In genomic region chr15:83209719-83210118, GRCm38 (mm10) we compare ENCODE assay signal across 8 mouse cellular contexts. TPM values are rescaled to one million over a fixed set of nuclear protein-coding genes. Genes with fewer than 3 reads are reported as not detected.
DNase-seq lines count a peak whose midpoint lies in the region; ATAC-seq and TF ChIP-seq lines count a peak whose summit lies in the region.

No protein-coding gene starts in this region.

- intact Hi-C loops in left cerebral cortex, postnatal 36 days (cut with DNase I) = loop anchor here (5.0 to 10.0 kb wide), 4 partner anchors 108 to 405 kb away; no protein-coding TSS in a partner anchor

- H3K27ac ChIP-seq in kidney, embryonic 14.5 days (ENCODE audit: low read depth, low read length) = no peak overlapping the region
- H3K27ac ChIP-seq in embryonic facial prominence, embryonic 15.5 days (replicated peaks) = peak overlapping the region; percentile 8; the same call in 1 of the 2 replicates
- H3K27ac ChIP-seq in intestine, embryonic 14.5 days (ENCODE audit: low read depth) = peak overlapping the region; percentile 36
- H3K27ac ChIP-seq in midbrain, postnatal 0 days (ENCODE audit: low read depth, low read length) = peak overlapping the region; percentile 47

- no peak for TF ChIP-seq CTCF in midbrain, postnatal 0 days (IDR thresholded peaks at IDR 0.05)

- H3K36me3 ChIP-seq in kidney, embryonic 14.5 days (ENCODE audit: control insufficient read depth, insufficient read depth, low read length) = no peaks in the 10 kb centered on the region
- H3K36me3 ChIP-seq in embryonic facial prominence, embryonic 15.5 days = no peaks in the 10 kb centered on the region
- no peaks in the 10 kb centered on the region for H3K36me3 ChIP-seq in intestine, embryonic 14.5 days (ENCODE audit: control insufficient read depth, insufficient read depth, low read length)
- H3K36me3 ChIP-seq in midbrain, postnatal 0 days (ENCODE audit: insufficient read depth, low read length) = no peaks in the 10 kb centered on the region

- peak overlapping the region; percentile 23; the same call in 1 of the 2 replicates for H3K9ac ChIP-seq in kidney, embryonic 14.5 days (ENCODE audit: low read depth, low read length)
- no peak overlapping the region for H3K9ac ChIP-seq in embryonic facial prominence, embryonic 15.5 days
- peak overlapping the region; percentile 37 for H3K9ac ChIP-seq in intestine, embryonic 14.5 days (ENCODE audit: low read length)
- H3K9ac ChIP-seq in midbrain, postnatal 0 days (replicated peaks; ENCODE audit: low read length, poor library complexity, severe bottlenecking) = peak overlapping the region; percentile 46

- DNase-seq in kidney, adult 18-20 months = no peak
- DNase-seq in intestine, embryonic 14.5 days (ENCODE audit: low spot score) = no peak
- DNase-seq in midbrain, postnatal 0 days (ENCODE audit: low spot score) = no peak
- DNase-seq in cerebellum, adult 18-20 months = no peak
- DNase-seq in frontal cortex, adult 2 months (ENCODE audit: extremely low spot score in 1 of 2, low spot score in 1 of 2) = no peak
- no peak for DNase-seq in left cerebral cortex, postnatal 36 days (ENCODE audit: low spot score in 2 of 2)

- peak overlapping the region; percentile 50 for H3K4me2 ChIP-seq in kidney, embryonic 14.5 days (replicated peaks; ENCODE audit: low read depth, low read length)
- H3K4me2 ChIP-seq in embryonic facial prominence, embryonic 15.5 days (replicated peaks) = peak overlapping the region; percentile 48
- peak overlapping the region; percentile 62 for H3K4me2 ChIP-seq in intestine, embryonic 14.5 days (ENCODE audit: low read length)
- peak overlapping the region; percentile 51 for H3K4me2 ChIP-seq in midbrain, postnatal 0 days (ENCODE audit: low read depth, low read length, poor library complexity, severe bottlenecking)

- H3K4me1 ChIP-seq in kidney, embryonic 14.5 days (ENCODE audit: control insufficient read depth, insufficient read depth, low read length) = peaks cover 8% of the 10 kb centered on the region; the same call in 1 of the 2 replicates
- peaks cover 9% of the 10 kb centered on the region; the same call in 1 of the 2 replicates for H3K4me1 ChIP-seq in embryonic facial prominence, embryonic 15.5 days
- H3K4me1 ChIP-seq in intestine, embryonic 14.5 days (replicated peaks; ENCODE audit: control insufficient read depth, insufficient read depth, low read length) = peaks cover 10% of the 10 kb centered on the region
- H3K4me1 ChIP-seq in midbrain, postnatal 0 days (ENCODE audit: insufficient read depth, low read length) = no peaks in the 10 kb centered on the region; the same call in 1 of the 2 replicates

- no peak for ATAC-seq in kidney, embryonic 14.5 days (ENCODE audit: low FRiP score, low TSS enrichment)
- no peak for ATAC-seq in embryonic facial prominence, embryonic 15.5 days (ENCODE audit: insufficient number of reproducible peaks, low FRiP score, low TSS enrichment, low read depth)
- ATAC-seq in intestine, embryonic 14.5 days (replicated peaks; ENCODE audit: low FRiP score, low TSS enrichment, low read depth) = no peak
- ATAC-seq in midbrain, postnatal 0 days (ENCODE audit: low FRiP score) = no peak

- H3K9me3 ChIP-seq in kidney, embryonic 14.5 days (ENCODE audit: control insufficient read depth, low read length) = no peaks in the 10 kb centered on the region
- no peaks in the 10 kb centered on the region for H3K9me3 ChIP-seq in embryonic facial prominence, embryonic 15.5 days (replicated peaks)
- no peaks in the 10 kb centered on the region for H3K9me3 ChIP-seq in intestine, embryonic 14.5 days (ENCODE audit: control insufficient read depth, low read length)
- no peaks in the 10 kb centered on the region for H3K9me3 ChIP-seq in midbrain, postnatal 0 days (ENCODE audit: low read length)

- WGBS in kidney, embryonic 14.5 days = 9% methylated on average over 10 of the region's 10 CpGs
- WGBS in embryonic facial prominence, embryonic 15.5 days = 11% methylated on average over 10 of the region's 10 CpGs
- 11% methylated on average over 10 of the region's 10 CpGs for WGBS in intestine, embryonic 14.5 days
- 16% methylated on average over 10 of the region's 10 CpGs for WGBS in midbrain, postnatal 0 days

- H3K4me3 ChIP-seq in kidney, embryonic 14.5 days (ENCODE audit: low read length) = peak overlapping the region; percentile 17
- peak overlapping the region; percentile 33 for H3K4me3 ChIP-seq in embryonic facial prominence, embryonic 15.5 days (replicated peaks)
- H3K4me3 ChIP-seq in intestine, embryonic 14.5 days (ENCODE audit: low read depth, low read length) = peak overlapping the region; percentile 25
- peak overlapping the region; percentile 30 for H3K4me3 ChIP-seq in midbrain, postnatal 0 days (ENCODE audit: low read depth, low read length)

- no peaks in the 10 kb centered on the region for H3K27me3 ChIP-seq in kidney, embryonic 14.5 days (ENCODE audit: control insufficient read depth, insufficient read depth, low read length)
- no peaks in the 10 kb centered on the region for H3K27me3 ChIP-seq in embryonic facial prominence, embryonic 15.5 days
- H3K27me3 ChIP-seq in intestine, embryonic 14.5 days (replicated peaks; ENCODE audit: control insufficient read depth, insufficient read depth, low read length) = no peaks in the 10 kb centered on the region
- H3K27me3 ChIP-seq in midbrain, postnatal 0 days (ENCODE audit: insufficient read depth, low read length) = no peaks in the 10 kb centered on the region

RNA-seq across cellular contexts. Expression of gene Cyb5r3, which starts 37.3 kb away (rescaled TPM):
- polyA plus RNA-seq in kidney, embryonic 14.5 days (2014; fragmentation: Nextera tagmentation; extraction: Ambion mirVana) = 144 and 175 TPM in 2 replicates
- 163 and 185 TPM in 2 replicates for polyA plus RNA-seq in embryonic facial prominence, embryonic 15.5 days (2015; fragmentation: Nextera tagmentation; extraction: Ambion mirVana)
- 159 and 168 TPM in 2 replicates for polyA plus RNA-seq in intestine, embryonic 14.5 days (2014; fragmentation: Nextera tagmentation; extraction: Ambion mirVana)
- 76.8 and 86.5 TPM in 2 replicates for total RNA-seq in midbrain, postnatal 0 days (2014; rRNA removed)
- polyA plus RNA-seq in midbrain, postnatal 0 days (2015; fragmentation: Nextera tagmentation; extraction: Ambion mirVana) = 127 and 146 TPM in 2 replicates
- polyA plus RNA-seq in frontal cortex, adult 2 months (2012; rRNA removed) = 62.2 and 64.4 TPM in 2 replicates
- total RNA-seq in left cerebral cortex, postnatal 36 days (2021) = 10 to 100 TPM; 59.1 to 62.8 TPM

RNA-seq across cellular contexts. Expression of gene A4galt, which starts 41.9 kb away (rescaled TPM):
- polyA plus RNA-seq in kidney, embryonic 14.5 days (2014; fragmentation: Nextera tagmentation; extraction: Ambion mirVana) = 14.8 and 19.9 TPM in 2 replicates
- 4.3 and 4.7 TPM in 2 replicates for polyA plus RNA-seq in embryonic facial prominence, embryonic 15.5 days (2015; fragmentation: Nextera tagmentation; extraction: Ambion mirVana)
- polyA plus RNA-seq in intestine, embryonic 14.5 days (2014; fragmentation: Nextera tagmentation; extraction: Ambion mirVana) = 3.3 and 3.4 TPM in 2 replicates
- 7.9 and 8.6 TPM in 2 replicates for total RNA-seq in midbrain, postnatal 0 days (2014; rRNA removed)
- polyA plus RNA-seq in midbrain, postnatal 0 days (2015; fragmentation: Nextera tagmentation; extraction: Ambion mirVana) = 5.1 and 5.6 TPM in 2 replicates
- 5.0 and 6.7 TPM in 2 replicates for polyA plus RNA-seq in frontal cortex, adult 2 months (2012; rRNA removed)
- 1 to 10 TPM; 3.4 to 4.1 TPM for total RNA-seq in left cerebral cortex, postnatal 36 days (2021)
